Mouse (Mus musculus): ENCODE results near the gene Gm4952.

The Gm4952 gene

GRCm38 (mm10) chr19:12599674-12600073 is at the start of gene Gm4952:
TSS of gene Gm4952 (plus strand) at chr19:12599974.
- 35% methylated on average over 1 of the region's 1 CpGs for WGBS

- WGBS, result 74% methylated on average over 5 of the region's 5 CpGs
Observed at GRCm38 (mm10) chr19:12550005-12550942, 49.5 kb upstream of the Gm4952 start.

GRCm38 (mm10) chr19:12556293-12556692 is 43.5 kb upstream of the Gm4952 start:
- WGBS, result 91% methylated on average over 2 of the region's 2 CpGs

- WGBS, result 91% methylated on average over 4 of the region's 4 CpGs
Observed at GRCm38 (mm10) chr19:12558219-12558618, 41.6 kb upstream of the Gm4952 start.

GRCm38 (mm10) chr19:12567011-12567410 is 32.8 kb upstream of the Gm4952 start:
- WGBS, result 66% methylated on average over 4 of the region's 4 CpGs

- whole genome bisulfite sequencing, result 51% methylated on average over 2 of the region's 2 CpGs
Observed at GRCm38 (mm10) chr19:12570866-12571265, 28.9 kb upstream of the Gm4952 start.

GRCm38 (mm10) chr19:12571687-12572086 is 28.1 kb upstream of the Gm4952 start:
- WGBS, result 70% methylated on average over 1 of the region's 1 CpGs

GRCm38 (mm10) chr19:12572614-12573265 is 27.0 kb upstream of the Gm4952 start:
- 77% methylated on average over 1 of the region's 1 CpGs for WGBS

DNA sequence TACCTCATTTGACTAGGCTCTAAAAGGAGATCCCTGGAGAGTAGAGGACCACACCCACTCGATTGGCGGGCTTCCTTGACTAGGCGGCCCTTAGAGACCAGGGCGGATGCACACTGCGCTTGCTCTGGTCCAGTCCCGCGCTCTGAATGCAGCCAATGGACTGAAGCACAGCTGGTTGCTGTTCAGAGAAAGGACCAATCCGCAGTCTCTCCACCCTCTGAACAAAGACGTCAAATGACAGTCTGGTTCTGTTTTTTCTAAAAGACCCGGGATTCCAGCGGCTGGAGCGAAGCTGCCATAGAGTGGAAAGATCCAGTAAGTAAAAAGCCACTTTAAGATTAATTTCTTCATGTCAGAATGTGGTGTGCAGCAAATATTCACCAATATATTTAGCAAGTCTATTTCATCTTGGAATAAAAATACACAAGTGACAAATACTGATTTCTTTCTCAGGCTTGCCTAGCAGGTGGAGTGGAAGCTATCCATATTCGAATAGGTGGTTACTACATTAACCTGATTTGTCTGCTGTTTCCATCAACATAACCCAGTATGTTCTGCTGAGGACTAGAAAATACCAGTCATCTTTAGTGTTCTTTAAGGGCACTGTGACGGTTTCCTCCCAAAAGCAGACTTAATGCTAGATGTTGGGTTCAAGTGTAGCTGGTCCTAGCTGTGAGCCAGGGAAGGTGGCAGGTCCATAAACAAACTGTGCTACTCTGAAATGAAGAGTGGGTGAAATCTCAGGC is 26.3 kb upstream of the Gm4952 start:
- 5% methylated on average over 14 of the region's 14 CpGs for WGBS

DNA sequence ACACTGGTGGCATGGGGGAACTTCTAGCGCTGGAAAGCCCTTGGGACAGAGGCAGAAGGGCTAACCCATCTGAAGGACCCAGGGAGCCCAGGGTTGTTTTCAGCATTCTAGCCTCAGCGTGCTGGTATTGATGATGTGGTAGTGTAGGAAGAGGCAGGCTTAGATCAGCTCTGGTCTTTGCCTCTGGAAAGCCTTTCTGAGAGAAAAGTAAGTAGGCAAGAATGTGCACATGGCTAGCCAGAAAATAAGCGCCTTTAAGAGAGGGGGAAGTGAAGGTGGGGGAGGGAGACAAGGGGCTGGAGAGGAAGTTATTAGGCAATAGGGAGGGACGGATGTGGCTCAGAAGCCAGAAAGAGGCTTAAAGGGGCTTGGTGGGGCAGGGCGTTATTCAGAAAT is 25.8 kb upstream of the Gm4952 start:
- 30% methylated on average over 5 of the region's 5 CpGs for WGBS

DNA sequence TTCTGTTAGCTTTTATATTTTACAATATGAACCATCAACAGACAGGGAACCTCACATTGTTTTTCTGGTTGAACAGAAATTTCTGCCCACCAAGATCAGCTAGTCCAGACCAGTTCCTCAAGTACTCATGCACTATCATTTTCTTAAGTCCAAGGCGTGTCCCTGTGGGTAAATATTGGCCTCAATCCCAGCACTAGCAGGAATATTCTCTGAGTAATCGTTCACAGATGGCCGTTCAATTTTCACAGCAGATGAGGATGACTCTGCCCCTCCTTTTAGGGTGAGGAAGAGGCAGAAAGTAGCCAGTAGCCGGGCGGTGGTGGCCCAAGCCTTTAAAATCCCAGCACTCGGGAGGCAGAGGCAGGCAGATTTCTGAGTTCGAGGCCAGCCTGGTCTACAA is 24.7 kb upstream of the Gm4952 start:
- 72% methylated on average over 7 of the region's 7 CpGs for WGBS

DNA sequence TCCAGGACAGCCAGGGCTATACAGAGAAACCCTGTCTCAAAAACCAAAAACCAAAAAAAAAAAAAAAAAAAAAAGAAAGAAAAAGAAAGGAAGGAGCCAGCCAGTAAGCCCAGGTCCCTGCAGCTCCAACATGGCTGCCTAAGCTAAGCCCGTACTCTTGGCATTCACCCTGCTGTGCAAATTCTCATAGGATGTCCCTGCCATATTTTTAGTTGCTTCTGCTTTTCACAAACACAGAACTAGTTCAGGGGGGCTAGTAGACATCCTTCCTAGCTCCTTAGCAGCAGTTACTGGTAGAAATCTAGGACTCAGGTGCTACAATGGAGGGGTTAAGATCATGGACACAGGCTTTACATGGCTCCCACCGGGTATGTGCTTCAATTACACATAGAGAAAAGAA is 24.3 kb upstream of the Gm4952 start:
- WGBS, result 76% methylated on average over 2 of the region's 2 CpGs

DNA sequence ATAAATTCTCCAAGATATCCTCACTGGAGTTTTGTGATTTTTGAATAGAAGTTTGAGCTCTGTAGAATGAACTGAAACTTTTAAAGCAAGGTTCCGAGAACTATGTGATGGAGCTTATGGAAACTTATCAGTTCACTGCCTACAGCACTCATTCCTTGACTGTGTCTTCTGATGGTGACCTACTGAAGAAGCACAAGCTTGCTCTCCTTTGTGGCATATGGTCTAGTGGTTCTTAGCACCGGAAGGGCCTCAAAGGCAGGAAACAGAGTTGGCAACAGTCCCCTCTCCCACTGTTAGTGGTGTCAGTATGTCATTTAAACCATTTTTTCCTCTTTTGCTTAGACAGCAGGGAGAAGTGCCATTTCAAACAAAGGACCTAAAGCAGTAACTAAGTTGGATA is 23.1 kb upstream of the Gm4952 start:
- 76% methylated on average over 2 of the region's 2 CpGs for WGBS

- 76% methylated on average over 4 of the region's 4 CpGs for WGBS
Observed at GRCm38 (mm10) chr19:12585310-12585709, 14.5 kb upstream of the Gm4952 start.

DNA sequence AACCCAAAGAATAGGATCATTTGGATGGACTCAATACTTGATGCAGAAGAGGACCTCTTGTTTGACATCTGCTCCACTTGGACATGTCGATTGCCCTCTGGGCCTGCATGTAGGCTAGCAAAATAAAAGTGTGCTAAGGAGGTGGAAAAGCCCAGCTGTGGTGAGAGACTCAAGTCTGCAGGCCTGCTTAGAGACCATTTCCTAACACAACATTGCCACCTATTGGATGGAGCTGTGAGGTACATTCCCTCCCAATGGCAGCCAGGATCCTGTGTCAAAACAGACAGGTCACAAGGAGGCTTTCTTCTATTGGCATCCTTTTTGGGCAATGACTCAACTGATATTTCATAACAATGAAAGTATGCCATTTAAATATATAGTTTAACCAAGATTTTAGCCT is 7.9 kb upstream of the Gm4952 start:
- WGBS, result 0% methylated on average over 1 of the region's 1 CpGs

DNA sequence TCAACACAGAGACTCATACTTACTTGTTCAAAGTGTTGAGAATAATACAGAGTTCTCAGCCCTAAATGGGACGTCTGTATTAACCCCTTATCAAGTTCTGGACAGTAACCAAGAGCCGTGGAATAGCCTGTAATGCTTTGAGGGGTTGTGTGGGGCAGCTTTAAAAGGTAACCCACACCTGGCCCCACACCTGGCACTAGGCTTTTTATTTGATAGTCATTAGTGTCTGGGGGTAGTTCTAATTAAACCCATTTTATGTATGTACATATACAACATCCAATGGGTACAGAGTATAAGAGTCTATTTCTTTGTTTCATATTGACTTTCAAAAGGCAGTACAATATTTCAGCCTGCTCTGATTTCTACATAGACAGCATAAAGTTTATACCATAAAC is 4.6 kb upstream of the Gm4952 start:
- WGBS, result 63% methylated on average over 2 of the region's 2 CpGs

DNA sequence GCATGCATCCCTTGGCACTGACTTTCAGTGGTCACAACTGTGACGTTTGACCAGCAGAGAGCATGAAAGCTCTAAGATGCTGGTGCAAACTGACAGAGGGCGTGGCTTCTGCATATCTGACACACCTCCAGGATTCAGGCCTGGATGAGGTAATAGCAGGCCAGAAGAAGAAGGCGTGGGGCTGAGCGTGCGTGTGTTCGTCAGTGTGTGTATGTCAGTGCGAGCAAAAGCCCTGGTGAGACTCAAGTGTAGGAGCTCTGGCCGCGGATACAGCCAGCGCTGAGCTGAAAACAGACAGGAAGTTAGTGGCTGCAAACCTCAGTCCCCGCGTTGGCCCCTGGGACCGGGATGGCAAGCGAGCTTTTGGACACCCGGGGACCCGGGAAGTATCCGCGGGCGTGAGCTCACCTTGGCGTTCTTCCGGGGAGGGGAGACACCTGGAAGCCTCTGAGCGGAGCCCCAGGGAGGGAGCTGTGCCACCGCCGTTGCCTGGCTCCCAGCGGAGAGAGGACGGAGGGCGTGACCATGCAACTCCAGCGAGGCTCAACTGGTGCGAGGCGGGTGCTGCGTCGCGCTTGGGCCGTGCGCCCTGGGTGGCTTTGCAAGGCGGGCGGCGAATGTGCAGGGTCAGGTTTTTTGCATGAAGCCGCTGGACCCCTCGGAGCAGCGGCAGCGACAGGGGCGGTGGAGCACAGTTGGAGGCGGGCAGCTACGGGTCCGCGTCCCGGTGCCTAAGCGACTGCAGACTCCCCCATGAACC is 4.1 kb upstream of the Gm4952 start:
- WGBS, result under 1% methylated on average over 49 of the region's 49 CpGs

DNA sequence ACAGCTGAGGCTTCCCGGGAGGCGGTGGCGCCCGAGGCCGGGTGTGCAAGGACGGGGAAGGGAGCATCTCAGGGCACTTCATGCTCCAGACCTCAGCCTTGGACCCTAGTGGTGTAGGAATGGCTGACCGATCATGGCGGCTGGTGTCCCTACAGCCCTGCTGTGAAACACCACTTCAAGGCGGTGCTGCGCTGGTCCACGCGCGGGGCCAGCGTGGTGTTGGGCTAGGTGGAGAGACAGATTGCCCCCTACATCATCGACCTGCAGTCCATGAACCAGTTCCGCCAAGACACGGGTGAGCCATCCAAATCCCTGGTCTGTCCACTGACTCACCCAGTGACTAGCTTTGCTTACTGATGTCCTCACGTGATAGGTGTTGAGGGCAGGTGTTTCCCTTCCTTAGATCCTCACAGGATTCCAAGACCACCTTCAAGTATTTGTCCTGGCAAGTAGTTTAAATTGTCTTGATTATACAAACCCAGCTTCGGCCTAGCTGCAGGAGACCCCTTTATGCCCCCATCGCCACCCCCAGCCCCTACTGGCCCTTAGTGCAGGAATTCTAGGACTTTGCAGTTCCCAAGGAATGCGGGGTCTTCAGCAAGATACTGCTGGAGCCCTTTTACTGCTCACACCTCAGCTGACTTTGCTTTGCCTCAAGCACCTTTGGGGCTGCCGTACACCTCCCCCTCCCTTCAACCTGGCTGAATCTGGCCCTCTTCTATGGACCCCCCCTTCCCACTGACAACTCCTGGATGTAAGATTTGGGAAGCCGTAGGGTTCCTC is 3.3 kb upstream of the Gm4952 start:
- 14% methylated on average over 23 of the region's 23 CpGs for WGBS

DNA sequence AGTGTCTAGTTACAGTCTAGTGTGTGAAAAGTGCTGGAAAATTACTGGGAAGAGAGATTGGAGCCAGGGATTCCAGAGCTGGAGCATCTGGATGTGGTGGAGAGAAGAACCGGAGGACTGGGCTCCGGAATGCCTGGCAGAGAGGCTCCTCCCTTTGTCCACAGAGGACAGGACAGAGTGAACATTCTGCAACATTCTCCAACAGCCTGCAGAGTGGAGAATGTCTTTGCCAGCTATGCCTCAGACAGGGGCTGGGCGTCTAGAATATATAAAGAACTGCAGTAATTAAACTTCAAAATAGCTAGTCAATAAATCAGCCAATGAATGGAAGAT is 2.7 kb upstream of the Gm4952 start:
- 26% methylated on average over 3 of the region's 3 CpGs for whole genome bisulfite sequencing

- 65% methylated on average over 3 of the region's 3 CpGs for WGBS
Observed at GRCm38 (mm10) chr19:12598674-12599073, 1.1 kb upstream of the Gm4952 start.

All from cerebral cortex, adult 2 months (tissue).